Mouse (Mus musculus) testis, postnatal 10 days (tissue): Measurements from ENCODE around the gene Ccdc106.
"Not testable (repeated sequence)": the region's sequence is repeated elsewhere in the genome, so short reads cannot be mapped to it uniquely, and the experiment has no call there.

Experiments
- DNase-seq: peaks from one replicate; pipeline ENCODE4 v3.0.0; 2021; ENCODE audit warnings: low spot score

Gene Ccdc106

GRCm38 (mm10) chr7:5020000-5020681, at the start of gene Ccdc106, which contains the start of gene Zfp865:
Ccdc106 (plus strand) TSS chr7:5020553.
Zfp865 (plus strand) TSS chr7:5020376.
- DNase-seq = peak; percentile 97

- DNase-seq = no peak
These were observed 49.3 kb upstream of the Ccdc106 start, which contains the start of gene Sbk3 for GRCm38 (mm10) chr7:4971068-4971467. Sbk3 (minus strand) TSS chr7:4971168.

GRCm38 (mm10) chr7:4971710-4972109, 48.6 kb upstream of the Ccdc106 start:
- no peak for DNase-seq

GRCm38 (mm10) chr7:4972321-4973047, 47.9 kb upstream of the Ccdc106 start:
- DNase-seq = no peak

- peak; percentile 37 for DNase-seq
These were observed 44.9 kb upstream of the Ccdc106 start for GRCm38 (mm10) chr7:4975455-4975854.

GRCm38 (mm10) chr7:4976832-4977231, 43.5 kb upstream of the Ccdc106 start:
- peak; percentile 51 for DNase-seq

- no peak for DNase-seq
These were observed 32.1 kb upstream of the Ccdc106 start for GRCm38 (mm10) chr7:4988250-4988649.

- no peak for DNase-seq
These were observed 26.9 kb upstream of the Ccdc106 start for GRCm38 (mm10) chr7:4993347-4993998.

- no peak for DNase-seq
These were observed 26.2 kb upstream of the Ccdc106 start for GRCm38 (mm10) chr7:4993999-4994788.

- DNase-seq = no peak
These were observed 24.9 kb upstream of the Ccdc106 start for GRCm38 (mm10) chr7:4995268-4996002.

GRCm38 (mm10) chr7:4996003-4996895, 24.1 kb upstream of the Ccdc106 start, which contains the start of gene Zfp579:
Zfp579 (minus strand) TSS chr7:4996158.
- DNase-seq = peak; percentile 97

- no peak for DNase-seq
These were observed 23.4 kb upstream of the Ccdc106 start for GRCm38 (mm10) chr7:4996934-4997333.

GRCm38 (mm10) chr7:4999876-5000275, 20.5 kb upstream of the Ccdc106 start:
- peak; percentile 49 for DNase-seq

GRCm38 (mm10) chr7:5002876-5003275, 17.5 kb upstream of the Ccdc106 start:
- DNase-seq = not testable (repeated sequence)

- no peak for DNase-seq
These were observed 12.1 kb upstream of the Ccdc106 start for GRCm38 (mm10) chr7:5008229-5008628.

GRCm38 (mm10) chr7:5012681-5013513, 7.5 kb upstream of the Ccdc106 start:
- DNase-seq = no peak

- peak; percentile 98 for DNase-seq
These were observed 5.9 kb upstream of the Ccdc106 start, which contains the start of the genes Zfp524 and Fiz1 for GRCm38 (mm10) chr7:5014251-5015117. Zfp524 (plus strand) TSS chr7:5014415. Fiz1 (minus strand) TSS chr7:5014697.
